Mouse (Mus musculus): ENCODE data around the gene Cit. TPM values are rescaled to one million over a fixed set of nuclear protein-coding genes. Genes with fewer than 3 reads are reported as not detected.

Cit gene
- polyA plus RNA-seq, 1 experiment from 2014 or later, result 21.1 TPM

GRCm38 (mm10) chr5:116006324-116007099 is 161.4 kb downstream of the Cit start:
- 63% methylated on average over 22 of the region's 22 CpGs for WGBS
- Histone ChIP-seq H3K27me3 (no peaks in the 10 kb centered on the region), H3K4me2 (replicated peaks) (no peak overlapping the region), H3K4me3 (replicated peaks) (no peak overlapping the region), H3K27ac (no peak overlapping the region), H3K9ac (replicated peaks) (no peak overlapping the region), H3K9me3 (no peaks in the 10 kb centered on the region), H3K4me1 (replicated peaks) (no peaks in the 10 kb centered on the region), H3K36me3 (no peaks in the 10 kb centered on the region)
- no peak for ATAC-seq

GRCm38 (mm10) chr5:116007723-116008122 is 162.6 kb downstream of the Cit start:
- Histone ChIP-seq H3K9me3 (no peaks in the 10 kb centered on the region), H3K4me3 (replicated peaks) (no peak overlapping the region), H3K4me1 (replicated peaks) (no peaks in the 10 kb centered on the region), H3K27me3 (no peaks in the 10 kb centered on the region), H3K4me2 (replicated peaks) (no peak overlapping the region), H3K36me3 (peaks cover 4% of the 10 kb centered on the region; the same call in 1 of the 2 replicates), H3K9ac (replicated peaks) (no peak overlapping the region), H3K27ac (no peak overlapping the region)
- WGBS, result 90% methylated on average over 13 of the region's 13 CpGs
- no peak for ATAC-seq

DNA sequence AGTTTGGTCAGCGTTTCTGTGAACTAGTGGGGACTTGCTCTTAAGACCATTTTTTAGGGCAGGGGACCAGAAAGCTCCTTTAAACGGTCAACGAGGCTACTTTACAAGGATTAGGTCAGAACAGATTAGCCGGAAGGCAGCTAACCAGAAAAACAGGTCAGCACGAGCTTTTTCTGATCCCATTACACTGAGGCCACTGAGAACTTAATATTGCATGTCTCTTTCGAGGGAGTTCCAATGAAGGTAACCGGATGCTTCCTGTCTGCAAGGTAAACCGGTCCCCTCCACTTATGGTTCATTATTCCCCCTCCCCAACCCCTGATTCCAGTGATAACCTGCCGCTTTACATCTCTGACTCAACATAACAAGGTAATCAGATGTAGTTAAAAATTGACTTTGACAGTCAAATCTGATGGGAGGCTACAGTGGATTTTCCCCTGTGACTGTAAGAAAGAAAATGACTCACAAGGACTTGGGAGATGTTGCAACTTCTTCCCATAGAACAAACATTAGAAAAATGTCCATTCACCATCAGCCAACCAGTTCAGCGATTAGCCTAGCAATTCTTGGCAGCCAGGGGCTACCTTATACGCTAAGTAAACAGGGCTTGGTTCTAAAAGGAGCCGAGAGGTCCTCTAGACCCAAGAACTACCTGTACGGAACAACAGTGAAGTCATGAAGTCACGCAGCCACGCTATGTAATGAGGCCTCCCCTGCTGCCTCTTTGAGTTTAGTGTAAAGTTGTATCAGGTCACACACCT is 164.2 kb downstream of the Cit start:
- no peak overlapping the region for H3K4me3 ChIP-seq (replicated peaks)
- H3K27ac ChIP-seq, result no peak overlapping the region
- no peaks in the 10 kb centered on the region for H3K4me1 ChIP-seq (replicated peaks)
- peaks cover 18% of the 10 kb centered on the region for H3K36me3 ChIP-seq
- no peak overlapping the region for H3K4me2 ChIP-seq (replicated peaks)
- no peak overlapping the region for H3K9ac ChIP-seq (replicated peaks)
- 74% methylated on average over 15 of the region's 15 CpGs for WGBS
- no peak for ATAC-seq
- H3K9me3 ChIP-seq, result no peaks in the 10 kb centered on the region
- H3K27me3 ChIP-seq, result no peaks in the 10 kb centered on the region

DNA sequence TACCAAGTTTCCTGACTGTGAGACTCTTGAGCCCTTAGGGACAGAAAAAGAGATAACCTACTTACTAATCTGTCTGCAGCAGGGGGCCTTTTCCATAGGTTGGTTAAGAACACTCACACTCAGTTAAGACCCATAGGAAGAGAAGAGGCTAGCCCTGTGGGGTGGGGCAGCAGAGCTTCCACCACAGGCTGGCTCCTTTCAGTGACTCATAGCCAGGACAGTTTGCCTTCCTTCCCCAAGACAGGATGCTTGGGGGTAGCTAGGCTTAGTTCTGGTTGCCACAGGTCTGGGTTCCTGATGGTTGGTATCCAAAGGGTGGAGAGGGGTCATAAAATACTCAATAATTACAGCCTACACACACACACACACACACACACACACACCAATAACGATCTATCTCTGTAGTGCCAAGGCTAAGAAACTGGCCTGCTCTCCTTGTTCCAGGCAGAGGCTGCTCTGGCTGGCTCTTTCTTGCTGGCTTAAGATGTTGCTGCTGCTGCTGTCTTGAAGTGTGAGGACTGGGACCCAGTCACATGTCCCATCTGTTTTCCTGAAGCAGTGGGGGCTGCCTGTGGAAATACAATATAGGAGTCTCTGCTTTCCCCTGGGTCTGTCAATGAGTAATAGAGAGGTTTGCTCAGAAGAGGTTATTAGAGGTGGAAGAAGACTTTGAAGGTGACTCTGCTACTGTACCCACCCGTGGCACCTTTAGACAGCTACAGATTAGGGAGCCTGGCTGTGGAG is 165.0 kb downstream of the Cit start:
- no peak for ATAC-seq
- Histone ChIP-seq H3K4me1 (replicated peaks) (no peaks in the 10 kb centered on the region), H3K9me3 (no peaks in the 10 kb centered on the region), H3K4me3 (replicated peaks) (no peak overlapping the region), H3K36me3 (peaks cover 26% of the 10 kb centered on the region), H3K27me3 (no peaks in the 10 kb centered on the region), H3K4me2 (replicated peaks) (no peak overlapping the region), H3K27ac (no peak overlapping the region), H3K9ac (replicated peaks) (no peak overlapping the region)
- WGBS, result 85% methylated on average over 2 of the region's 2 CpGs

- no peaks in the 10 kb centered on the region for H3K4me1 ChIP-seq (replicated peaks)
- H3K27me3 ChIP-seq, result no peaks in the 10 kb centered on the region
- H3K9ac ChIP-seq (replicated peaks), result no peak overlapping the region
- no peak overlapping the region for H3K4me3 ChIP-seq (replicated peaks)
- 93% methylated on average over 7 of the region's 7 CpGs for WGBS
- no peaks in the 10 kb centered on the region for H3K9me3 ChIP-seq
- ATAC-seq, result no peak
- H3K36me3 ChIP-seq, result peaks cover 43% of the 10 kb centered on the region
- H3K27ac ChIP-seq, result no peak overlapping the region
- no peak overlapping the region for H3K4me2 ChIP-seq (replicated peaks)
Observed at GRCm38 (mm10) chr5:116011700-116012099, 166.6 kb downstream of the Cit start.

- H3K4me2 ChIP-seq (replicated peaks), result no peak overlapping the region
- H3K27ac ChIP-seq, result no peak overlapping the region
- H3K9ac ChIP-seq (replicated peaks), result no peak overlapping the region
- ATAC-seq, result no peak
- no peaks in the 10 kb centered on the region for H3K27me3 ChIP-seq
- no peaks in the 10 kb centered on the region for H3K9me3 ChIP-seq
- 93% methylated on average over 7 of the region's 7 CpGs for WGBS
- no peak overlapping the region for H3K4me3 ChIP-seq (replicated peaks)
- H3K4me1 ChIP-seq (replicated peaks), result no peaks in the 10 kb centered on the region
- H3K36me3 ChIP-seq, result peaks cover 51% of the 10 kb centered on the region
Observed at GRCm38 (mm10) chr5:116012503-116012902, 167.4 kb downstream of the Cit start.

- ATAC-seq, result no peak
- Histone ChIP-seq H3K4me1 (replicated peaks) (no peaks in the 10 kb centered on the region), H3K27ac (no peak overlapping the region), H3K36me3 (peaks cover 64% of the 10 kb centered on the region), H3K4me2 (replicated peaks) (no peak overlapping the region), H3K9ac (replicated peaks) (no peak overlapping the region), H3K27me3 (no peaks in the 10 kb centered on the region), H3K4me3 (replicated peaks) (no peak overlapping the region), H3K9me3 (no peaks in the 10 kb centered on the region)
- 83% methylated on average over 8 of the region's 8 CpGs for WGBS
Observed at GRCm38 (mm10) chr5:116013821-116014220, 168.7 kb downstream of the Cit start.

- H3K27ac ChIP-seq, result no peak overlapping the region
- no peak overlapping the region for H3K9ac ChIP-seq (replicated peaks)
- 93% methylated on average over 11 of the region's 11 CpGs for WGBS
- no peaks in the 10 kb centered on the region for H3K27me3 ChIP-seq
- no peak overlapping the region for H3K4me3 ChIP-seq (replicated peaks)
- no peak for ATAC-seq
- no peaks in the 10 kb centered on the region for H3K4me1 ChIP-seq (replicated peaks)
- no peak overlapping the region for H3K4me2 ChIP-seq (replicated peaks)
- H3K9me3 ChIP-seq, result no peaks in the 10 kb centered on the region
- peaks cover 68% of the 10 kb centered on the region for H3K36me3 ChIP-seq
Observed at GRCm38 (mm10) chr5:116014237-116014636, 169.2 kb downstream of the Cit start.

- no peaks in the 10 kb centered on the region for H3K4me1 ChIP-seq (replicated peaks)
- 94% methylated on average over 5 of the region's 5 CpGs for WGBS
- H3K4me2 ChIP-seq (replicated peaks), result no peak overlapping the region
- no peak overlapping the region for H3K9ac ChIP-seq (replicated peaks)
- ATAC-seq, result no peak
- peaks cover 91% of the 10 kb centered on the region for H3K36me3 ChIP-seq
- H3K27me3 ChIP-seq, result no peaks in the 10 kb centered on the region
- H3K27ac ChIP-seq, result no peak overlapping the region
- no peak overlapping the region for H3K4me3 ChIP-seq (replicated peaks)
- no peaks in the 10 kb centered on the region for H3K9me3 ChIP-seq
Observed at GRCm38 (mm10) chr5:116016542-116016941, 171.5 kb downstream of the Cit start.

GRCm38 (mm10) chr5:116017391-116017790 is 172.3 kb downstream of the Cit start:
- Histone ChIP-seq H3K9ac (replicated peaks) (no peak overlapping the region), H3K36me3 (peaks cover 99% of the 10 kb centered on the region), H3K4me3 (replicated peaks) (no peak overlapping the region), H3K27me3 (no peaks in the 10 kb centered on the region), H3K9me3 (no peaks in the 10 kb centered on the region), H3K27ac (no peak overlapping the region), H3K4me1 (replicated peaks) (peaks cover 4% of the 10 kb centered on the region), H3K4me2 (replicated peaks) (no peak overlapping the region)
- ATAC-seq, result no peak
- WGBS, result 97% methylated on average over 8 of the region's 8 CpGs

DNA sequence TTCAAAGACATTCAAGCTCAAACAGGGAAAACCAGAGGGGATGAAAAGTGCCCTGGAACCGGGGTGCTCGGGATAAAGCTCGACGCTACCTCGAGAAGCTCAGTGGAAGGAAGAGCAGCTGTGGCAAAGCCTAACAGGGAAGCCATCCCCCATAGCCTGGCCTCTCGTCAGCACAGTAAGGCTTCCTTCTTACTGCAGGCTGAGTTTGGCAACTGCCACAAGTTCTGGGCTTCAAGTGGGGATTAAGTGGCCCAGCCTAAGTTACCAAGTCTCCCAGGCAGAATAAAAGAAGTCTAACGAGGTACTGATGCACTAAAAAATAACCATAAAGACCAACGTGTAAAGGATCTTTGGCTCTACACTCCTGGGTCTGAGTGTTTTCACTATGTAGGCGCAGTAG is 173.1 kb downstream of the Cit start:
- peaks cover 91% of the 10 kb centered on the region for H3K36me3 ChIP-seq
- 89% methylated on average over 9 of the region's 9 CpGs for WGBS
- no peak for ATAC-seq
- no peaks in the 10 kb centered on the region for H3K27me3 ChIP-seq
- no peak overlapping the region for H3K4me2 ChIP-seq (replicated peaks)
- no peaks in the 10 kb centered on the region for H3K9me3 ChIP-seq
- H3K4me1 ChIP-seq (replicated peaks), result peaks cover 13% of the 10 kb centered on the region
- no peak overlapping the region for H3K4me3 ChIP-seq (replicated peaks)
- H3K27ac ChIP-seq, result no peak overlapping the region
- H3K9ac ChIP-seq (replicated peaks), result no peak overlapping the region

- Histone ChIP-seq H3K27me3 (no peaks in the 10 kb centered on the region), H3K9me3 (no peaks in the 10 kb centered on the region), H3K27ac (no peak overlapping the region), H3K4me3 (replicated peaks) (no peak overlapping the region), H3K4me1 (replicated peaks) (peaks cover 18% of the 10 kb centered on the region), H3K9ac (replicated peaks) (no peak overlapping the region), H3K4me2 (replicated peaks) (no peak overlapping the region), H3K36me3 (peaks cover 86% of the 10 kb centered on the region)
- 83% methylated on average over 6 of the region's 6 CpGs for WGBS
- no peak for ATAC-seq
Observed at GRCm38 (mm10) chr5:116018784-116019183, 173.7 kb downstream of the Cit start.

Measured in midbrain, embryonic 13.5 days (tissue).